ENCODE assay signal across 11 mouse cellular contexts in the genomic region with DNA sequence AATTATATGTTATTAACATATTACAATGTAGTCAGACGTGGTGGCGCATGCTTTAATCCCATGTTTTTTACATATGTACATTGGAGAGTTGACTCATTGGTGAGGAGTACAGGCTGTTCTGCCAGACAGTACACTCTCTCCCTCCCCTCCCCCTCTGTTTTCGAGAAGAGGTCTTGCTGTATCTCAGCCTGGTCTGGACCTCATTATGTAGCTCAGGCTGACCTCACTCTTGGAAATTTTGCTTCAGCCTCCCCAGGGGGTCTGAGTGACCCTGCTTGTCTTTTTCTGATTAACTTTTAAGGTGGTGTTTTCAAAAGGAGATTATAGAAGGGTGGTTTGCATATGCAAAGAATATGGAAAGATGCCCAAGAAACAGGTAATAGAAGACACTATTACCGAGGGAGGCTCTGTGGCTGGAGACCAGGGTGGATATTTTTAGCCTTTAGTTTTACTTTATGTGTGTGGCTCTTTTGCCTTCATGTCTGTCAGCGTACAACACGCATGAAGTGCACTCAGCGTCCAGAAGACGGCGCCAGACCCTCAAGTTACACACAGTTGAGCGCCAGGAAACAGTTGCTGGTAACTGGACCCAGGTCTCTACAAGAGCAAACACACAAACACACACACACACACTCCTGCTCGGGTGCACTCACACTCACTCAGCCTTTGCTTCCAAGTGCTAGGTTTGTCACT. TPM values are rescaled to one million over a fixed set of nuclear protein-coding genes. Genes with fewer than 3 reads are reported as not detected.
DNase-seq lines count a peak whose midpoint lies in the region; ATAC-seq lines count a peak whose summit lies in the region.
"Had no signal": no experiment of that assay in that cellular context is flagged by ENCODE, and none has a peak within 500 bp of the region (broad histone marks: within the 10 kb centered on the region; RNA-seq: fewer than 3 reads in every experiment).

No protein-coding gene starts in this region.

- H3K9ac ChIP-seq in neural tube, embryonic 11.5 days (ENCODE audit: low read length), result no peak overlapping the region
- H3K9ac ChIP-seq in neural tube, embryonic 15.5 days (replicated peaks), result no peak overlapping the region
- no peak overlapping the region for H3K9ac ChIP-seq in midbrain, embryonic 13.5 days (replicated peaks)
- H3K9ac ChIP-seq: lung, embryonic 15.5 days; stomach, embryonic 15.5 days had no signal

- intact Hi-C loops in heart, postnatal 10 days (cut with DNase I), result no loop called here

- no peaks in the 10 kb centered on the region for H3K4me1 ChIP-seq in neural tube, embryonic 11.5 days (ENCODE audit: control insufficient read depth, insufficient read depth, low read length)
- 0 out of 2 replicates have a peak, but pooled peaks cover 4% of the 10 kb centered on the region for H3K4me1 ChIP-seq in neural tube, embryonic 15.5 days
- no peaks in the 10 kb centered on the region for H3K4me1 ChIP-seq in brown adipose tissue, adult 24 weeks (ENCODE audit: control insufficient read depth, insufficient read depth, insufficient read length, low read length)
- no peaks in the 10 kb centered on the region for H3K4me1 ChIP-seq in midbrain, embryonic 13.5 days (replicated peaks)

- DNase-seq in neural tube, embryonic 11.5 days (ENCODE audit: low spot score), result peak; percentile 38
- DNase-seq in heart, postnatal 10 days, result peak; percentile 53 to 61
- peak; percentile 71 for DNase-seq in splenic B cell, adult 2 months (ENCODE audit: low read depth, low spot score)
- DNase-seq in right cerebral cortex, postnatal 36 days (ENCODE audit: low spot score in 2 of 2), result no peak
- no peak for DNase-seq in layer of hippocampus, adult 9-11 months

- H3K27ac ChIP-seq in neural tube, embryonic 11.5 days (ENCODE audit: low read depth, low read length), result no peak overlapping the region
- no peak overlapping the region for H3K27ac ChIP-seq in neural tube, embryonic 15.5 days (replicated peaks)
- 0 out of 2 replicates have a peak overlapping the region, but pooled peaks have one; percentile 23 for H3K27ac ChIP-seq in brown adipose tissue, adult 24 weeks (replicated peaks; ENCODE audit: low read depth, low read length)
- no peak overlapping the region for H3K27ac ChIP-seq in midbrain, embryonic 13.5 days
- H3K27ac ChIP-seq: lung, embryonic 15.5 days; stomach, embryonic 15.5 days had no signal

- no peaks in the 10 kb centered on the region for H3K9me3 ChIP-seq in neural tube, embryonic 11.5 days (ENCODE audit: control insufficient read depth, low read length)
- no peaks in the 10 kb centered on the region for H3K9me3 ChIP-seq in neural tube, embryonic 15.5 days (replicated peaks)
- 0 out of 2 replicates have a peak, but pooled peaks cover 3% of the 10 kb centered on the region for H3K9me3 ChIP-seq in midbrain, embryonic 13.5 days
- H3K9me3 ChIP-seq: lung, embryonic 15.5 days; stomach, embryonic 15.5 days had no signal

- WGBS in neural tube, embryonic 11.5 days, result 52% methylated on average over 11 of the region's 11 CpGs
- WGBS in neural tube, embryonic 15.5 days, result 57% methylated on average over 11 of the region's 11 CpGs
- 47% methylated on average over 11 of the region's 11 CpGs for WGBS in midbrain, embryonic 13.5 days

- no peak for ATAC-seq in neural tube, embryonic 11.5 days (ENCODE audit: insufficient read depth, low FRiP score, low TSS enrichment)
- no peak for ATAC-seq in neural tube, embryonic 15.5 days (ENCODE audit: low FRiP score)
- ATAC-seq in midbrain, embryonic 13.5 days, result no peak

- H3K4me3 ChIP-seq in neural tube, embryonic 11.5 days (ENCODE audit: low read depth, low read length), result no peak overlapping the region
- H3K4me3 ChIP-seq in neural tube, embryonic 15.5 days (replicated peaks), result no peak overlapping the region
- H3K4me3 ChIP-seq in brown adipose tissue, adult 24 weeks (ENCODE audit: insufficient read depth, low read depth, low read length), result no peak overlapping the region
- H3K4me3 ChIP-seq in midbrain, embryonic 13.5 days (replicated peaks), result no peak overlapping the region
- H3K4me3 ChIP-seq: erythroblast, embryonic 14.5 days; lung, embryonic 15.5 days; stomach, embryonic 15.5 days had no signal

- no peak overlapping the region for H3K4me2 ChIP-seq in neural tube, embryonic 11.5 days (ENCODE audit: low read depth)
- no peak overlapping the region for H3K4me2 ChIP-seq in neural tube, embryonic 15.5 days
- H3K4me2 ChIP-seq in midbrain, embryonic 13.5 days (replicated peaks), result no peak overlapping the region
- H3K4me2 ChIP-seq: lung, embryonic 15.5 days; stomach, embryonic 15.5 days had no signal

- H3K36me3 ChIP-seq in neural tube, embryonic 11.5 days (ENCODE audit: control insufficient read depth, insufficient read depth, low read length), result no peaks in the 10 kb centered on the region
- no peaks in the 10 kb centered on the region for H3K36me3 ChIP-seq in neural tube, embryonic 15.5 days
- no peaks in the 10 kb centered on the region for H3K36me3 ChIP-seq in splenic B cell, adult 2 months (ENCODE audit: control insufficient read depth, insufficient read depth, low read length, poor library complexity, severe bottlenecking)
- H3K36me3 ChIP-seq in midbrain, embryonic 13.5 days, result no peaks in the 10 kb centered on the region
- H3K36me3 ChIP-seq: lung, embryonic 15.5 days; stomach, embryonic 15.5 days had no signal

- H3K27me3 ChIP-seq in neural tube, embryonic 11.5 days (ENCODE audit: control insufficient read depth, insufficient read depth, low read length), result no peaks in the 10 kb centered on the region
- H3K27me3 ChIP-seq in neural tube, embryonic 15.5 days (replicated peaks), result no peaks in the 10 kb centered on the region
- no peaks in the 10 kb centered on the region for H3K27me3 ChIP-seq in splenic B cell, adult 2 months (ENCODE audit: control insufficient read depth, insufficient read depth, low read length, poor library complexity, severe bottlenecking)
- no peaks in the 10 kb centered on the region for H3K27me3 ChIP-seq in midbrain, embryonic 13.5 days
- H3K27me3 ChIP-seq: lung, embryonic 15.5 days; stomach, embryonic 15.5 days had no signal

RNA-seq across cellular contexts. Expression of a gene that starts 10.6 kb away (rescaled TPM):
- 141 and 145 TPM in 2 replicates for polyA plus RNA-seq in neural tube, embryonic 11.5 days (2014; fragmentation: Nextera tagmentation; extraction: Ambion mirVana)
- 81.2 and 82.1 TPM in 2 replicates for polyA plus RNA-seq in neural tube, embryonic 15.5 days (2015; fragmentation: Nextera tagmentation; extraction: Ambion mirVana)
- 47.3 and 49.3 TPM in 2 replicates for polyA plus RNA-seq in brown adipose tissue, adult 24 weeks (2012; ENCODE audit: insufficient read depth, insufficient read length, missing spikeins)
- total RNA-seq in heart, postnatal 10 days (2021), result 10 to 100 TPM; 53.0 to 57.2 TPM
- 126 and 134 TPM in 2 replicates for polyA plus RNA-seq in midbrain, embryonic 13.5 days (2015; fragmentation: Nextera tagmentation; extraction: Ambion mirVana)

RNA-seq across cellular contexts. Expression of a gene that starts 14.0 kb away (rescaled TPM):
- polyA plus RNA-seq in neural tube, embryonic 11.5 days (2014; fragmentation: Nextera tagmentation; extraction: Ambion mirVana), result 784 and 802 TPM in 2 replicates
- polyA plus RNA-seq in neural tube, embryonic 15.5 days (2015; fragmentation: Nextera tagmentation; extraction: Ambion mirVana), result 403 and 429 TPM in 2 replicates
- polyA plus RNA-seq in brown adipose tissue, adult 24 weeks (2012; ENCODE audit: insufficient read depth, insufficient read length, missing spikeins), result 105 and 132 TPM in 2 replicates
- 100 to 1,000 TPM; 152 to 159 TPM for total RNA-seq in heart, postnatal 10 days (2021)
- polyA plus RNA-seq in midbrain, embryonic 13.5 days (2015; fragmentation: Nextera tagmentation; extraction: Ambion mirVana), result 590 and 618 TPM in 2 replicates

Comparison
In these comparisons a context has a peak if more than half of its experiments do, and no peak if none do; other contexts are left out.
1. DNase-seq: peak in neural tube, embryonic 11.5 days (single experiment), heart, postnatal 10 days (2 of 2) and splenic B cell, adult 2 months (single experiment); none in right cerebral cortex, postnatal 36 days (0 of 2) and layer of hippocampus, adult 9-11 months (single experiment).